Mouse (Mus musculus): ENCODE measurements at regions not wholly inside any gene's neighbourhood (a gene's known extent, or its start where the extent isn't known, plus 50 kb on each side); places are given as distances from the start of the nearest gene placed in this dataset.

GRCm38 (mm10) chr7:78971644-78972313 lies 58.6 kb downstream of the Isg20 start:
- DNase-seq (ENCODE audit: low read depth, low spot score) = no peak

GRCm38 (mm10) chr7:78989751-78990206 lies 63.5 kb upstream of the Acan start:
- DNase-seq (ENCODE audit: low read depth, low spot score) = peak; percentile 4

GRCm38 (mm10) chr7:78990302-78991038 lies 62.8 kb upstream of the Acan start:
- DNase-seq (ENCODE audit: low read depth, low spot score) = peak; percentile 84

- no peak for DNase-seq (ENCODE audit: low read depth, low spot score)
Observed at GRCm38 (mm10) chr7:78992991-78993390, 60.3 kb upstream of the Acan start.

GRCm38 (mm10) chr7:78994134-78994533 lies 59.1 kb upstream of the Acan start:
- DNase-seq (ENCODE audit: low read depth, low spot score) = no peak

GRCm38 (mm10) chr7:78995034-78995433 lies 58.2 kb upstream of the Acan start:
- no peak for DNase-seq (ENCODE audit: low read depth, low spot score)

- no peak for DNase-seq (ENCODE audit: low read depth, low spot score)
Observed at GRCm38 (mm10) chr7:78995820-78996219, 57.5 kb upstream of the Acan start.

Data from mesoderm, embryonic 11.5 days (tissue).